Mouse (Mus musculus): ENCODE measurements around the gene Sars2. TPM values are rescaled to one million over a fixed set of nuclear protein-coding genes. Genes with fewer than 3 reads are reported as not detected.

The Sars2 gene
- polyA plus RNA-seq, 1 experiment from 2014 or later: 20.8 TPM

DNA sequence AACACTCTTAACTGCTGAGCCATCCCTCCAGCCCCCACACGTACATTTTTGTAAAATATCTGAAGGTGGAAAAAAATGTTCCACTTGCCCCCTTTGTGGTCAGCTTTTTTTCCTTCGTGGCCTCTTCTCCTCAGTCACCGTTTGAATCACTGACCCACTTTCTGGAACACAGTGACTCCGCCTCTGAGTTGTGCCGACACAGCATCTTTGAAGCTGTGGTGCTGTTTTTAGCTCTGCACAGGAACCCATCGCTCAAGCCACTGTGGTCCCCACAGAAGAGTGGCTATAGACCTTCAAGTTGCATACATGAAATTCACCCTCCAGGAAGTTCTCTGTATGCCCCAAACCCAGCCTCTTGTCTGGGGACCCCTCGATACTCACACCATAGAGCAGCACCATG lies 39.1 kb downstream of the Sars2 start:
- 0 out of 2 replicates have a peak overlapping the region, but pooled peaks have one; percentile 83 for H3K27ac ChIP-seq

GRCm38 (mm10) chr7:28781261-28781663 lies 39.5 kb downstream of the Sars2 start:
- H3K4me1 ChIP-seq: peaks cover 15% of the 10 kb centered on the region
- H3K27me3 ChIP-seq (replicated peaks): no peaks in the 10 kb centered on the region
- 86% methylated on average over 8 of the region's 8 CpGs for WGBS
- no peaks in the 10 kb centered on the region for H3K36me3 ChIP-seq
- no peak overlapping the region for H3K4me3 ChIP-seq (replicated peaks)
- no peak overlapping the region for H3K4me2 ChIP-seq
- no peak for ATAC-seq (ENCODE audit: insufficient read depth, low FRiP score, low read depth)
- H3K9me3 ChIP-seq: no peaks in the 10 kb centered on the region
- H3K27ac ChIP-seq: peak overlapping the region; percentile 83; the same call in 1 of the 2 replicates
- no peak overlapping the region for H3K9ac ChIP-seq

More for the DNA sequence above, 39.1 kb downstream of the Sars2 start:
- Histone ChIP-seq H3K27me3 (replicated peaks) (no peaks in the 10 kb centered on the region), H3K4me1 (peaks cover 15% of the 10 kb centered on the region), H3K4me3 (replicated peaks) (no peak overlapping the region), H3K9ac (no peak overlapping the region), H3K4me2 (no peak overlapping the region), H3K36me3 (0 out of 2 replicates have a peak, but pooled peaks cover 1% of the 10 kb centered on the region), H3K9me3 (no peaks in the 10 kb centered on the region)
- ATAC-seq (ENCODE audit: insufficient read depth, low FRiP score, low read depth): no peak
- 74% methylated on average over 7 of the region's 7 CpGs for WGBS

- WGBS: 68% methylated on average over 5 of the region's 5 CpGs
- Histone ChIP-seq H3K9ac (no peak overlapping the region), H3K36me3 (no peaks in the 10 kb centered on the region), H3K9me3 (no peaks in the 10 kb centered on the region), H3K27me3 (replicated peaks) (no peaks in the 10 kb centered on the region), H3K27ac (no peak overlapping the region), H3K4me3 (replicated peaks) (no peak overlapping the region), H3K4me1 (peaks cover 25% of the 10 kb centered on the region), H3K4me2 (no peak overlapping the region)
- no peak for ATAC-seq (ENCODE audit: insufficient read depth, low FRiP score, low read depth)
Measured at GRCm38 (mm10) chr7:28785161-28785560, 43.4 kb downstream of the Sars2 start.

GRCm38 (mm10) chr7:28787884-28788283 lies 46.1 kb downstream of the Sars2 start:
- no peak overlapping the region for H3K4me2 ChIP-seq
- H3K4me1 ChIP-seq: peaks cover 15% of the 10 kb centered on the region
- ATAC-seq (ENCODE audit: insufficient read depth, low FRiP score, low read depth): no peak
- no peak overlapping the region for H3K27ac ChIP-seq
- no peak overlapping the region for H3K9ac ChIP-seq
- 84% methylated on average over 9 of the region's 9 CpGs for WGBS
- H3K36me3 ChIP-seq: no peaks in the 10 kb centered on the region
- H3K9me3 ChIP-seq: no peaks in the 10 kb centered on the region
- H3K27me3 ChIP-seq (replicated peaks): no peaks in the 10 kb centered on the region
- no peak overlapping the region for H3K4me3 ChIP-seq (replicated peaks)

DNA sequence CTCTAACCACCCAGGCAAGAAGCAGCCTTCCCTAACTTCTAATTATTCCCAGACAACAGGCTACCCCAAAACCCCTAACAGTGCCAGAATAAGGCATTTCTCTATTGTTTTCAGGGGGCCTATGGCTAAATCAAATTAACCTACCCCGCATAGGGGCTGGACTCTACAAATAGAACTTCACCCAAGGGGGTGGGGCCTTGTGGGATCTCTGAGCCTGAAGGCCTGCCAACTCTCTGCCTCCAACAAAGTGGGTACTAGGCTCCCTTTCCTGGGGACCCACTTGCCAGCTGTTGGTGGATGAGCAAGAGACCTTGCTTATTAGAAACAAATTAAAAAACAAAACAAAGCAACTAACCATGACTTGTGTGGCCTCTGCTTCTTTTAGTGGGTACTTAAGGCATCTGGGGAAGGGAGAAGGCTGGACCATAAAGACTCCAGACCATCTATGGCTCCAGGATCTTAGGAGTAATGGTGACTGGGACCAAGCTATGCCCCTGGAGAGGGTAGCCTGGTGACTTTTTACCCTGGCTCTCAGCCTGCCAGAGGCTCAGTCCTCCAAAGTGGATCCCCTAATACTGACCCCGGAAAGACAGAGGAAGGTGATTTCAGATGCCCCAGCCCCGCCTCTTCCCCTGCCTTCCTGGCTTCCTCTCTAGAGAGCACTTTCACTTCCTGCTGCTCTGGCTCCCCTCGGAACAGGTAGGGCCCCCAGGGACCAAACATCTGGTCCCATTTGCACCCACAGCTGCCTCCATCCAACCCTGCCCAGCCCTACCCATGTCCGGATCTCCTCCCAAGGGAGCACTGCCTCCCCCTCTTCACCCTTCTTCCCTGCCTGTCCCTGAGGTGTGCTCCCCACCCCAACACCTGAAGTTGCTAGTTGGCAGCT lies 46.8 kb downstream of the Sars2 start, which contains the start of gene Rinl:
Rinl (plus strand) TSS at position 663 of the 889 bp plus-strand sequence.
- Histone ChIP-seq H3K27ac (peak within 1 kb of the TSS; percentile 23; the same call in 1 of the 2 replicates), H3K36me3 (no peaks in the 10 kb centered on the region), H3K4me3 (replicated peaks) (no peak within 1 kb of the TSS), H3K9me3 (no peaks in the 10 kb centered on the region), H3K4me2 (no peak within 1 kb of the TSS), H3K4me1 (peaks cover 15% of the 10 kb centered on the region), H3K27me3 (replicated peaks) (no peaks in the 10 kb centered on the region), H3K9ac (no peak within 1 kb of the TSS)
- WGBS: 49% methylated on average over 5 of the region's 5 CpGs
- ATAC-seq (ENCODE audit: insufficient read depth, low FRiP score, low read depth): no peak

DNA sequence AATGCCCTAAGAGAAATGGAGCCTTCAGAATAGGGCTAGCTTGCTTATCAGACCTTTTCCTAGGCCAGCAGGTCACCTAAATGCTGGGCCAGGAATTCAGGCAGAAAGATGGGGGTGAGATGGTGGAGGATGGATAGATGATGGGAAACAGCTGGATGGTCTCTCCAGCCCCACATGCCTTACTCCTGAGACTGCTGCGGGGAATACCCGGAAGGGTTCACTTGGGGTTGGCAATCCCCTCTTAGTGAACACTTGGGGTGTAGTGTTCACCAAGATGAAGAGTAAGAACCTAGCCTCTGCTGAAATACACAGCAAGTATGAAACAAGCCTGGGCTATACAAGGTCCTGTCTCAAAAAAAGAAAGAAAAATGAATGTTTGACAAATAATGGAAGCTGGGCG lies 47.4 kb downstream of the Sars2 start:
- no peaks in the 10 kb centered on the region for H3K36me3 ChIP-seq
- no peaks in the 10 kb centered on the region for H3K27me3 ChIP-seq (replicated peaks)
- H3K4me1 ChIP-seq: peaks cover 15% of the 10 kb centered on the region
- H3K9me3 ChIP-seq: no peaks in the 10 kb centered on the region
- H3K4me2 ChIP-seq: no peak overlapping the region
- no peak overlapping the region for H3K9ac ChIP-seq
- no peak for ATAC-seq (ENCODE audit: insufficient read depth, low FRiP score, low read depth)
- peak overlapping the region; percentile 23; the same call in 1 of the 2 replicates for H3K27ac ChIP-seq
- H3K4me3 ChIP-seq (replicated peaks): no peak overlapping the region
- WGBS: 46% methylated on average over 3 of the region's 3 CpGs

GRCm38 (mm10) chr7:28790066-28790806 lies 48.4 kb downstream of the Sars2 start:
- ATAC-seq (ENCODE audit: insufficient read depth, low FRiP score, low read depth): no peak
- no peaks in the 10 kb centered on the region for H3K36me3 ChIP-seq
- WGBS: 58% methylated on average over 8 of the region's 8 CpGs
- H3K4me1 ChIP-seq: peaks cover 15% of the 10 kb centered on the region
- H3K9ac ChIP-seq: no peak overlapping the region
- H3K4me2 ChIP-seq: no peak overlapping the region
- H3K9me3 ChIP-seq: no peaks in the 10 kb centered on the region
- no peak overlapping the region for H3K4me3 ChIP-seq (replicated peaks)
- H3K27me3 ChIP-seq (replicated peaks): no peaks in the 10 kb centered on the region
- peak overlapping the region; percentile 23; the same call in 1 of the 2 replicates for H3K27ac ChIP-seq

- Histone ChIP-seq H3K9ac (no peak overlapping the region), H3K36me3 (no peaks in the 10 kb centered on the region), H3K9me3 (no peaks in the 10 kb centered on the region), H3K4me1 (peaks cover 18% of the 10 kb centered on the region), H3K27me3 (replicated peaks) (no peaks in the 10 kb centered on the region), H3K4me3 (replicated peaks) (no peak overlapping the region), H3K4me2 (no peak overlapping the region), H3K27ac (no peak overlapping the region)
- no peak for ATAC-seq (ENCODE audit: insufficient read depth, low FRiP score, low read depth)
Measured at GRCm38 (mm10) chr7:28791706-28792105, 49.9 kb downstream of the Sars2 start.

DNA sequence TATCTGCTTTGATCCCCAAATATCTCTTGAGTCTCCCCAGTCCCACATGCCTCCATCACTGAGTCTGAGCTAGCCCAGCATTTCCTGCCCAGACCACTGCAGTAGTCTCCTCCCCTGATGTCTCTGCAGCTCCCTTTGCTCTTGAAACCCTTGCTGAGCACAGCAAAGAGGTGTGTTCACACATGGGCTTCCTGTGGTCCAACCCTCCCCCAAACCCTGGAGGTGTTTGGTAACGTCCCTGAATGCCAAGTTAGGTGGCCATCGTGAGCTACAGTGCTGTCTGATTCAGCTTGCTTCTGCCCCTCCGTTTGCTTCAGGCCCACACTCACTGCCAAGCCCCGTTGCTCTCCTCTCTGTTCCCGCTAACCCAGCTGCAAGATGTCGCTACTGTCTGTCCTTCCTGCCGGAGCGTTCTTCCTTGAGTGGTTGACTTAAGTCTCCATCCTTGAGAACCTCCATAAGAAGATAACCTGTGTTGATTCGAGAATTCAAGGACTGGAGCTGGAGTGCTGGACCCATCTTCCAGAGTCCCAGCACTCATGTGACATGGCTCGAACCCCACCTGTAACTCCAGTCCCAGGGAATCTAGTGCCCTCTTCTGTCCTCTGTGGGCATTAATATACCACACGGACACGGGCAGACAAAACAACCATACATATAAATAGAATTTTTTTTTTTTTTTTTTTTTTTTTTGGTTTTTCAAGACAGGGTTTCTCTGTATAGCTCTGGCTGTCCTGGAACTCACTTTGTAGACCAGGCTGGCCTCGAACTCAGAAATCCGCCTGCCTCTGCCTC lies 50.8 kb downstream of the Sars2 start:
- Histone ChIP-seq H3K4me3 (replicated peaks) (no peak overlapping the region), H3K9ac (no peak overlapping the region), H3K4me1 (peaks cover 22% of the 10 kb centered on the region), H3K36me3 (no peaks in the 10 kb centered on the region), H3K27me3 (replicated peaks) (no peaks in the 10 kb centered on the region), H3K27ac (no peak overlapping the region), H3K9me3 (no peaks in the 10 kb centered on the region), H3K4me2 (no peak overlapping the region)
- no peak for ATAC-seq (ENCODE audit: insufficient read depth, low FRiP score, low read depth)
- WGBS: 68% methylated on average over 14 of the region's 14 CpGs

DNA sequence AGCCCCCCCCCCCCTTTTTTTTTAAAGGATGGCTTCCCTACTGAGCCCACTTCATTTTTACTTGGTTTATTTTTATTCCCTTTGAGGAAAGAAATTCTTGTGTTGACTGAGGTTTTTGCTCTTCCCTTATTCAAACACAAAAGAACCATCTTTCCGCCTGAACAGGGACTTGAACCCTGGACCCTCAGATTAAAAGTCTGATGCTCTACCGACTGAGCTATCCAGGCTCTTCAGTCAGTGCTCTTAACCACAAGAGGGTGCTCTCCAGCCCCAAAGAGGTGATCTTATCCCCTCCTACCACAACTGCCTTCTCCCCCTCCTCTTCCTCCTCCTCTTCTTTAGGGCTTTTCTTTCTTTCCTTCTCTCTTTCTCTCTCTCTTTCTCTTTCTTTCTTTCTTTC lies 52.0 kb downstream of the Sars2 start:
- H3K9me3 ChIP-seq: no peaks in the 10 kb centered on the region
- no peak overlapping the region for H3K4me3 ChIP-seq (replicated peaks)
- no peaks in the 10 kb centered on the region for H3K27me3 ChIP-seq (replicated peaks)
- 50% methylated on average over 2 of the region's 2 CpGs for WGBS
- no peak overlapping the region for H3K9ac ChIP-seq
- H3K4me1 ChIP-seq: peaks cover 20% of the 10 kb centered on the region
- H3K36me3 ChIP-seq: no peaks in the 10 kb centered on the region
- H3K27ac ChIP-seq: no peak overlapping the region
- no peak overlapping the region for H3K4me2 ChIP-seq
- no peak for ATAC-seq (ENCODE audit: insufficient read depth, low FRiP score, low read depth)

DNA sequence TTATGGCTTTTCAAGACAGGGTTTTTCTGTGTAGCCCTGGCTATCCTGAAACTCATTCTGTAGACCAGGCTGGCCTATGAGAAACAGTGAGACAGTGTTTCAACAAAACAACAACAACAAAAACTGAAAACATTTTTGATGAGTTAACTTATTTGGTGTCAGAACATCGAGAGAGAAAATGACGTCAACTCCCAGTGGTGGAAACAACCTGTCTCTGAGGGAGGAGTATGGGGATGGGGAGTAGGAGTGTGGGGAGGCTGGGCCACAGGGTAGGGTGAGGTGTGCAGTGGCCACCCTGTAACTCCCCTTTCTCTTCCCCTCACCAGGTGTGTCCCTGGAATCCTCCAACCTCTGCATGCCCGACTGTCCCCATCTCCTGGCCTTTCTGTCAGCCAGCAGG lies 52.7 kb downstream of the Sars2 start:
- Histone ChIP-seq H3K27me3 (replicated peaks) (no peaks in the 10 kb centered on the region), H3K9ac (no peak overlapping the region), H3K27ac (no peak overlapping the region), H3K4me2 (no peak overlapping the region), H3K36me3 (no peaks in the 10 kb centered on the region), H3K9me3 (no peaks in the 10 kb centered on the region), H3K4me1 (peaks cover 17% of the 10 kb centered on the region), H3K4me3 (replicated peaks) (no peak overlapping the region)
- WGBS: 83% methylated on average over 3 of the region's 3 CpGs
- ATAC-seq (ENCODE audit: insufficient read depth, low FRiP score, low read depth): no peak

Data from stomach, embryonic 15.5 days (tissue).